Mouse (Mus musculus): ENCODE measurements at regions not wholly inside any gene's neighbourhood (a gene's known extent, or its start where the extent isn't known, plus 50 kb on each side); places are given as distances from the start of the nearest gene placed in this dataset.

DNA sequence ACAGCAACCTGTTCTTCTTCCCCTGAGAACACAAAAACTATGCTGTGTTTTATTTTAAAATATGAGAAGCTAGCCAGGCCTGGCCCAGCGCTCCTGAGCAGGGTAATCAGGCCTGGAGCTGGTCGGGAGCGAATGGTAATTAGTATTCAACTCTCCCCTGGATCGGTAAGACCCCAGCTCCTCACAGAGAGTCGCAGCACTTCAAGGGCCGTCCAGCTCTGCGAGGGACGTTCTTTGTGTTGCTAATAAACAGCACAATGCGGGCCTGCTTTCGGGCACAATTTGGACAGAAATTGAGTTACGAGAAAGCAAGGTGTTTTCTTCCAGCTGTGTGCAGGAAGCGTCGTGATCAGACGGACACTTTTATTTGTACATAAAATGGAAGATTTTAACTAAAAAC is 69.5 kb upstream of the Spaca7 start:
- DNase-seq, result no peak

DNA sequence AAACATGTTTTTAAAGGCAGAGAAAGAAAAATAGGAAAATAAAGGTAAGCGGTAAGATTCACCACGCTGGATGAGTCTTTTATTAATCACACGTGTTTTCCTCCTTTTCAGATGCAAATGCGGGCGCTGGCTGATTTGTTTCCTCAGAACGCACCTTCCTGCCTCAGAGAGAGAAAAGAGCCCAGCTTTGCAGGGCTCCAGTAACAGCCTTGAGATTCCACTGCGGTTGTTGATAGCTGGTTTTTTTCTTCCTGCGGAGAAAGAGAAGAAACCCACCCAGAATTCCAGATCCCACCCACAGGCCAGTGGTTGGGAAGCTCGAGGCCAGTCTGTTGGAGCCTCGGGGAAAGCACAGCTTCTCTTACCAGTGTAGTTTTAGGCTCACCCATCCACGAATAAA is 68.6 kb upstream of the Spaca7 start:
- DNase-seq, result no peak

DNA sequence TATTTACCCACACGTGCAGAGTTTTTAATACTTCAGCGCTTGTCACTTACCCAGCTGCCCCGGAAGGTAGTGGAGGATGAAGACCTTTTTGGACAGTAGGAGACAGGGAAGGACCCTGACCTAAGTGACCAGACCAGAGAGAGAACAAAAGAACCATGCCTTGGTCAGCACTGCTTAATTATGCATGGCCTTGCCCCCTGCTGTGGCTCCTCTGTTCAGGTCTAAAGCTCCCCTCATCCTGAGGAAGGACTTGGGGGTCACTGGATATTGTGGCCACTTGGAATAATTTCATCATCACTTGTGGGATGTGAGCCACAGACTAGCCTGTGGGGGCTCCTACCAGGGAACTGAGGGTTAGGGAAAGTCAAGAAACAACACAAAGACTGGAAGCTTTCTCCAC is 68.1 kb upstream of the Spaca7 start:
- no peak for DNase-seq

DNA sequence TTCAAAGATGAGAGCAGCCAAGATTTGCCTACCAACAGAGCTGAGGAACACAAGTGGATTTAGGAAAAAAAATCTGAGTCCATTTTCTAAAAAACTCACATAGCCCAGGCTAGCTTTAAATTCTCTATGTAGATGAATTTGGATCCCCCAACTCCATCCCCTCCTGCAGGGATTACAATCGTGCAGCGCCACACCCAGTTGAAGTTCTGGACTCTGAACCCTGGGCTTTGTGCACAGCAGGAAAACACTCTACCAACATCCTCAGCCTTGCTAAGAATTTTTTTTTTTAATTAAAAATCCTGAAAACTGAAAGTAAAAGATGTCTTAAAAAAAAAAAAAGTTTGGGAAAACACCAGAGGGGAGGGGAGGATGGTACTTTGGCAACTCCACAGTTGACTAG is 62.6 kb upstream of the Spaca7 start:
- no peak for DNase-seq

DNA sequence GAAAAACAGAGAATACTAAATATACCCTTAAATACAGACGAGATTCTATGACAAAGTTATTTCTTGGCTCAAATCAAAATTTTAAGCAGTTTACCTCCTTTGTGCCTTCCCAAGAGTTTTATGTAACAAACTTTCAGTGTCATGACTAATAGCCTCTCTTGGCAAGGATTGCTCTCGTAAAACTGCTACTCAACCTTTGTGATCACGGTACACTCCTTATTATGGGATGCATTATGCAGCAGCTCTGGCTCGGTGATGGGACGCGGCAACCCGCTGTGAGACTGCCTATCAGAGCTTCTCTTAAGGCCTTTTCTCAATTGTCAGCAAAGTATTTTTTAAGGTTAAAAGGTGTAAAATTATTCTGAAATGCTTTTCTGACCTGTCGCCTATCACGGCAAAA is 59.8 kb upstream of the Spaca7 start:
- no peak for DNase-seq

DNA sequence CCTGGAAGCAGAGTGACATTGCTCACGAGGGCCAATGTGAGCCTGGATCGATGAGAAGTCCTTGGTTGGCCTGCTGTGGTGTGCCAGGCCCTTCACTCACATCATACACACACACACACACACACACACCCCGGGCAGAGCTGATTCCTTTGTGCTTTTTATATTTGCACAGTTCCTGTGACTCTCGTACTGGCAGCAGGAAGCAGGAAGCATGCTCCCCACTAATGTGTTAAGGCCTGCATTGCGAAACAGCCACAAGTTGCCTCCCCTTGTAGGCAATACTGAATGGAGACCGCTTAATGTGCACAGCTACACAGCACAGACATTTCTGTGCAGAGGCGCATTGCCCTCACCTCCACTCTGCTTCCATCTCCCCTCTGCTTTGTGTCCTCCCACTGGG is 58.7 kb upstream of the Spaca7 start:
- no peak for DNase-seq

DNA sequence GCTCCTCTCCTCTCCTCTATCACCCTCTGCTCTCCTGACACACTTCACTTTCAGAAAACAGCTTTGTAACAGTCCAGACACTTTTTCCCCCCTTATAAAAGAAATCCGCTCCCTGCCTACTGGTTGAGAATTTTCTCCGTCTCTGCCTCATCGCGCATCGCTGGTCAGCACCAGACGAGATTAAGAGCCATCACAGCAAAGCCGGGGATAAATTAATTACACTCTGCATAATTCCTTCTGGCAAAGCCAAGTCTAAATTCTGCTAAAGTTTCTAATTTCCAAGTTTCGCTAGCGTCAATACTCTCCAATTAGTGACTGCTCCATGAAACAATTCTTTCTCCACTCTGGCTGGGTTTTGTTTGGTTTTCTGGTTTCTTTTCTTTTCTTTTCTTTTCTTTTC is 51.2 kb upstream of the Spaca7 start:
- no peak for DNase-seq
